Mouse (Mus musculus) thymus, adult 2 months (tissue): Measurements from ENCODE around the gene Fzd1.

Experiments
- CTCF ChIP-seq: fragments of 200-500 bp; IDR thresholded peaks from 2 replicates; pipeline ENCODE4 v1.5.1; 2012; ENCODE audit warnings: mild to moderate bottlenecking, control low read depth, low read length, moderate library complexity, borderline replicate concordance; ENCODE audit not compliant: control insufficient read depth, poor library complexity, insufficient read depth; ENCODE audit errors: extremely low read depth
- POLR2A ChIP-seq: fragments of 200-500 bp; IDR thresholded peaks from 2 replicates; pipeline ENCODE4 v1.6.1; 2012; ENCODE audit warnings: mild to moderate bottlenecking, low read length, control low read depth, moderate library complexity; ENCODE audit not compliant: control insufficient read depth, poor library complexity, insufficient read depth; ENCODE audit errors: extremely low read depth

- TF ChIP-seq CTCF = no peak
- no peak for TF ChIP-seq POLR2A
Observed at GRCm38 (mm10) chr5:4761891-4762290, 4.1 kb upstream of the Fzd1 start.
